Mouse (Mus musculus) liver, adult 2 months (tissue): Measurements from ENCODE around the gene Snap47. TPM values are rescaled to one million over a fixed set of nuclear protein-coding genes. Genes with fewer than 3 reads are reported as not detected.

Experiments
- DNase-seq: peaks from one replicate; pipeline ENCODE4 v3.0.0-alpha.2; 2011; ENCODE audit warnings: low read depth, low spot score; ENCODE audit errors: extremely low read depth
- H3K27ac ChIP-seq: fragments of 200-500 bp; replicated peaks from 2 replicates; pipeline ENCODE4 v1.5.1; 2012; ENCODE audit warnings: low read depth, mild to moderate bottlenecking, control low read depth, inconsistent platforms, low read length; ENCODE audit not compliant: insufficient read depth
- H3K27me3 ChIP-seq: fragments of 200-500 bp; 2 replicates; pipeline ENCODE4 v1.6.1; 2012; ENCODE audit warnings: mild to moderate bottlenecking, moderate library complexity, low read length, inconsistent platforms; ENCODE audit not compliant: control insufficient read depth, insufficient read depth
- H3K36me3 ChIP-seq: fragments of 200-500 bp; 2 replicates; pipeline ENCODE4 v1.6.1; 2012; ENCODE audit warnings: low read length, inconsistent platforms; ENCODE audit not compliant: control insufficient read depth, insufficient read depth
- H3K4me1 ChIP-seq: fragments of 200-500 bp; 2 replicates; pipeline ENCODE4 v1.6.1; 2011; ENCODE audit warnings: low read length; ENCODE audit not compliant: control insufficient read depth, insufficient read depth
- H3K4me3 ChIP-seq: fragments of 200-500 bp; 2 replicates; pipeline ENCODE4 v1.5.1; 2011; ENCODE audit warnings: low read depth, mild to moderate bottlenecking, control low read depth, low read length, moderate library complexity; ENCODE audit not compliant: insufficient read depth
- H3K79me2 ChIP-seq: fragments of 200-500 bp; 2 replicates; pipeline ENCODE4 v1.6.1; 2012; ENCODE audit warnings: inconsistent platforms, mild to moderate bottlenecking, low read length, moderate library complexity; ENCODE audit not compliant: control insufficient read depth, insufficient read depth
- H3K9ac ChIP-seq: fragments of 200-500 bp; 2 replicates; pipeline ENCODE4 v1.6.1; 2012; ENCODE audit warnings: low read depth, mild to moderate bottlenecking, control low read depth, inconsistent platforms, low read length
- CTCF ChIP-seq: fragments of 200-500 bp; IDR thresholded peaks from 2 replicates; pipeline ENCODE4 v1.5.1; 2011; ENCODE audit warnings: low read depth, low read length, control low read depth
- POLR2A ChIP-seq: fragments of 200-500 bp; IDR thresholded peaks from 2 replicates; pipeline ENCODE4 v1.6.1; 2011; ENCODE audit warnings: low read length, control low read depth; ENCODE audit not compliant: insufficient read depth; ENCODE audit errors: extremely low read depth
- WGBS: fragments of 180-500 bp; shearing (Covaris S2); methylation state at CpG from one replicate; pipeline ENCODE4 v1.1.7; 2018; 5-methylcytosine and 5-hydroxymethylcytosine counted together
- polyA plus RNA-seq: library from polyadenylated mRNA; depleted of rRNA; stranded (reverse); fragments of >200 nt; gene quantifications from 2 replicates; pipeline ENCODE4 v1.2.3, GENCODE M21; 2012
- total RNA-seq: library from RNA; depleted of rRNA; stranded (reverse); fragments of >200 nt; gene quantifications from 2 replicates; pipeline ENCODE4 v1.2.3, GENCODE M21; 2014

Snap47 gene
- total and polyA plus RNA-seq, 2 experiments: 60.0 to 70.9 TPM

- no peaks in the 10 kb centered on the region for H3K27me3 ChIP-seq
- no peak overlapping the region for H3K27ac ChIP-seq
- H3K79me2 ChIP-seq: no peaks in the 10 kb centered on the region
- DNase-seq: no peak
- no peak overlapping the region for H3K9ac ChIP-seq
- no peak for TF ChIP-seq POLR2A
- no peak for TF ChIP-seq CTCF
- H3K4me1 ChIP-seq: no peaks in the 10 kb centered on the region
- 85% methylated on average over 2 of the region's 2 CpGs for WGBS
- H3K36me3 ChIP-seq: no peaks in the 10 kb centered on the region
- H3K4me3 ChIP-seq: no peak overlapping the region
Observed at GRCm38 (mm10) chr11:59400876-59401275, 50.1 kb downstream of the Snap47 start.

DNA sequence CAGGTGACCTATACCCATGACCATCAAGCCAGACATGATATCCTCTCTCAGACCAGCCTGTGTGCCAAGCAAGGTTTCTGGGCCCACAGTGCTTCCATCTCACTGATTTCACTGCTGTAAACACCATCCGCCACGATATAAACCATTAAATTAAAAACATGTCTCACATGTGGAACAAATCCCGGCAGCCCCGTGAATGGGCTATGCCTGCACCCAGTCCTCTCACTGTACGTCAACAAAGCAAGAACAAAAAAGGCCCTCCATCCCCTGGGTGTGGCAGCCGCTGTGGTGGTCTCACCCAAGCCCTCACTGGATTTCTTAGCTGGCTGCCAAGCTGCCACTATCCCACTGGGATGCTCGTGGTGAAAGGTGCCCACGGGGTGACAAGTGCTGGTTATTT is 51.2 kb downstream of the Snap47 start:
- TF ChIP-seq CTCF: no peak
- TF ChIP-seq POLR2A: no peak
- no peaks in the 10 kb centered on the region for H3K36me3 ChIP-seq
- no peaks in the 10 kb centered on the region for H3K79me2 ChIP-seq
- H3K4me3 ChIP-seq: no peak overlapping the region
- H3K27ac ChIP-seq: no peak overlapping the region
- DNase-seq: no peak
- no peaks in the 10 kb centered on the region for H3K4me1 ChIP-seq
- no peak overlapping the region for H3K9ac ChIP-seq
- 88% methylated on average over 8 of the region's 8 CpGs for WGBS
- no peaks in the 10 kb centered on the region for H3K27me3 ChIP-seq

GRCm38 (mm10) chr11:59397536-59398371 is 53.2 kb downstream of the Snap47 start:
- Histone ChIP-seq H3K9ac (no peak overlapping the region), H3K27me3 (no peaks in the 10 kb centered on the region), H3K4me1 (no peaks in the 10 kb centered on the region), H3K27ac (no peak overlapping the region), H3K36me3 (no peaks in the 10 kb centered on the region), H3K4me3 (no peak overlapping the region), H3K79me2 (no peaks in the 10 kb centered on the region)
- no peak for TF ChIP-seq CTCF
- no peak for TF ChIP-seq POLR2A
- WGBS: 51% methylated on average over 22 of the region's 22 CpGs
- no peak for DNase-seq

GRCm38 (mm10) chr11:59394451-59394850 is 56.5 kb downstream of the Snap47 start:
- WGBS: 59% methylated on average over 5 of the region's 5 CpGs
- DNase-seq: no peak
- Histone ChIP-seq H3K79me2 (no peaks in the 10 kb centered on the region), H3K27ac (no peak overlapping the region), H3K4me1 (no peaks in the 10 kb centered on the region), H3K9ac (no peak overlapping the region), H3K4me3 (no peak overlapping the region), H3K36me3 (no peaks in the 10 kb centered on the region), H3K27me3 (no peaks in the 10 kb centered on the region)
- TF ChIP-seq POLR2A (no peak), CTCF (no peak)

DNA sequence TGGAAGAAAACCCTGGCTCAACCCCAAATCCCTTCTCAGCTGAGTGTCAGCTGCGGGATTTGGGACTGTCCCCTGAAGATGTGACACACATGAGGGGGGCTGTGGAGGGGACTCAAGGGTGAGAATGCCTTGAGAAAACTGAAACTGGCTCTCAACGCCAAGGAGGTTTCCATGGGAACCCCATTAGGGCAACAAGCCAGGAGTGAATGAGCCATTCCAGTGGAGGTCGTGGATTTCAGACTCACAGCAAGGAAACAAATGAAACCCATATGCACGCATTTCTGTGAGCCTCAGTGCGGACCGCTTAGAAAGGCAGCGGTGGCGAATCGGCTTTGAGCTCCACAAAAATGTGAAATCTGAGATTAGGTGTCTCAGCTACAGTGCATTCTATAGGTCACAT is 57.4 kb downstream of the Snap47 start:
- no peaks in the 10 kb centered on the region for H3K36me3 ChIP-seq
- 76% methylated on average over 9 of the region's 9 CpGs for WGBS
- no peak overlapping the region for H3K9ac ChIP-seq
- H3K4me3 ChIP-seq: no peak overlapping the region
- no peak for DNase-seq
- no peak overlapping the region for H3K27ac ChIP-seq
- no peaks in the 10 kb centered on the region for H3K4me1 ChIP-seq
- no peaks in the 10 kb centered on the region for H3K27me3 ChIP-seq
- no peaks in the 10 kb centered on the region for H3K79me2 ChIP-seq
- TF ChIP-seq CTCF (no peak), POLR2A (no peak)

DNA sequence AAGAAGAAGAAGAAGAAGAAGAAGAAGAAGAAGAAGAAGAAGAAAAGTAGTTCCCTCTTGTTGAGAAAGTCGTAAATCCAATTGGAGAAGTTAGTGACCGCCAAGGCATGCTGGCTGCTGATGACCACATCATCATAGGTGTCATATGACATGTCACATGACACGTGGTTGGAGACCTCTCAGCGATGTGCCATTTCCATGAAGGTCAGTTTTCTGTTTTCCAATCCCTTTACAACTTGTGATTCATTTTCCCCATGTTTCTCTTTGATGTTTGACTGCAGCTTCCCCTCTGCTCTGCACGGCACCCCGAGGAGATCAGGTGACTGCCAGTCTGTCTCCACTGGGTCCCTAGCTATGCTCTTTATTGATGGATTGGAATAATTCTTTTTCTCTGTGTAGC is 58.7 kb downstream of the Snap47 start:
- Histone ChIP-seq H3K27me3 (no peaks in the 10 kb centered on the region), H3K9ac (no peak overlapping the region), H3K36me3 (no peaks in the 10 kb centered on the region), H3K4me3 (no peak overlapping the region), H3K4me1 (no peaks in the 10 kb centered on the region), H3K79me2 (no peaks in the 10 kb centered on the region), H3K27ac (no peak overlapping the region)
- WGBS: 62% methylated on average over 6 of the region's 6 CpGs
- TF ChIP-seq CTCF (no peak), POLR2A (no peak)
- no peak for DNase-seq
